Mouse (Mus musculus) heart, adult 2 months (tissue): ENCODE measurements at regions not wholly inside any gene's neighbourhood (a gene's known extent, or its start where the extent isn't known, plus 50 kb on each side); places are given as distances from the start of the nearest gene placed in this dataset.

ENCODE experiments used
- CTCF ChIP-seq: fragments of 200-600 bp; IDR thresholded peaks from 2 replicates; pipeline ENCODE4 v1.8.1; 2022; ENCODE audit warnings: antibody characterized with exemption, mild to moderate bottlenecking, moderate library complexity
- EP300 ChIP-seq: fragments of 200-500 bp; IDR thresholded peaks from 2 replicates; pipeline ENCODE4 v1.6.1; 2011; ENCODE audit warnings: low read depth, low read length, control low read depth; ENCODE audit not compliant: insufficient read depth
- POLR2A ChIP-seq: fragments of 200-500 bp; IDR thresholded peaks from 2 replicates; pipeline ENCODE4 v1.6.1; 2011; ENCODE audit warnings: mild to moderate bottlenecking, low read depth, low read length, control low read depth; ENCODE audit not compliant: insufficient read depth

GRCm38 (mm10) chr2:167842993-167843392 is 88.9 kb upstream of the Ptpn1 start:
- TF ChIP-seq POLR2A: no peak
- TF ChIP-seq CTCF: no peak
- TF ChIP-seq EP300: no peak
